Mouse (Mus musculus) MEL (cell line): ENCODE measurements at regions not wholly inside any gene's neighbourhood (a gene's known extent, or its start where the extent isn't known, plus 50 kb on each side); places are given as distances from the start of the nearest gene placed in this dataset.

Experiments used
- CHD2 ChIP-seq: IDR thresholded peaks from 2 replicates; pipeline ENCODE4 v1.6.1; 2011; ENCODE audit warnings: low read length, improper control_type of control experiment
- CTCF ChIP-seq, 3 experiments: IDR thresholded peaks in 2 of 3; conservative IDR thresholded peaks in 1 of 3; 2 replicates each; pipeline ENCODE4 v1.5.1; 2011 to 2012; ENCODE audit warnings: low read length in 3 of 3, low read depth in 2 of 3, mild to moderate bottlenecking in 2 of 3, improper control_type of control experiment in 1 of 3, inconsistent platforms in 1 of 3, mixed read lengths in 1 of 3, moderate library complexity in 1 of 3; ENCODE audit not compliant: control insufficient read depth in 1 of 3, insufficient read depth in 1 of 3, poor library complexity in 1 of 3, severe bottlenecking in 1 of 3
- E2F4 ChIP-seq: IDR thresholded peaks from 2 replicates; pipeline ENCODE4 v1.6.1; 2011; ENCODE audit warnings: low read depth, low read length, improper control_type of control experiment, borderline replicate concordance
- EP300 ChIP-seq, 2 experiments: IDR thresholded peaks; 2 replicates each; pipeline ENCODE4 v1.6.1; 2011; ENCODE audit warnings: improper control_type of control experiment in 2 of 2, low read length in 2 of 2, low read depth in 1 of 2, mild to moderate bottlenecking in 1 of 2
- GATA1 ChIP-seq: IDR thresholded peaks from 2 replicates; pipeline ENCODE4 v1.6.1; 2011; ENCODE audit warnings: low read depth, low read length, improper control_type of control experiment
- HCFC1 ChIP-seq: IDR thresholded peaks from 2 replicates; pipeline ENCODE4 v1.6.1; 2012; ENCODE audit warnings: low read depth, mild to moderate bottlenecking, inconsistent platforms, low read length, improper control_type of control experiment, moderate library complexity
- MAFK ChIP-seq: IDR thresholded peaks from 2 replicates; pipeline ENCODE4 v1.6.1; 2011; ENCODE audit warnings: low read depth, mild to moderate bottlenecking, low read length, improper control_type of control experiment, borderline replicate concordance
- MAX ChIP-seq: IDR thresholded peaks from 2 replicates; pipeline ENCODE4 v1.6.1; 2011; ENCODE audit warnings: low read length, improper control_type of control experiment
- MEF2A ChIP-seq: IDR thresholded peaks from 2 replicates; pipeline ENCODE4 v1.6.1; 2014; ENCODE audit warnings: low read depth, mild to moderate bottlenecking, inconsistent platforms, low read length, improper control_type of control experiment; ENCODE audit not compliant: poor library complexity, insufficient replicate concordance, severe bottlenecking; ENCODE audit errors: extremely low read depth
- NELFE ChIP-seq: IDR thresholded peaks from 2 replicates; pipeline ENCODE4 v1.6.1; 2011; ENCODE audit warnings: low read depth, low read length, improper control_type of control experiment
- RAD21 ChIP-seq: IDR thresholded peaks from 2 replicates; pipeline ENCODE4 v1.6.1; 2011; ENCODE audit warnings: mild to moderate bottlenecking, low read depth, low read length, improper control_type of control experiment
- USF1 ChIP-seq: IDR thresholded peaks from 2 replicates; pipeline ENCODE4 v1.6.1; 2014; ENCODE audit warnings: low read depth, mild to moderate bottlenecking, inconsistent platforms, low read length, improper control_type of control experiment, moderate library complexity
- ZC3H11A ChIP-seq: IDR thresholded peaks from 2 replicates; pipeline ENCODE4 v1.6.1; 2012; ENCODE audit warnings: low read depth, mild to moderate bottlenecking, inconsistent platforms, low read length, improper control_type of control experiment

GRCm38 (mm10) chr12:95641628-95642027 lies 50.4 kb upstream of the Flrt2 start:
- TF ChIP-seq CHD2 (no peak), CTCF (IDR thresholded peaks at IDR 0.05 in 2 of 3, conservative IDR thresholded peaks at IDR 0.05 in 1 of 3; ENCODE audit: control insufficient read depth in 1 of 3, insufficient read depth in 1 of 3, low read depth in 2 of 3, low read length in 3 of 3, poor library complexity in 1 of 3, severe bottlenecking in 1 of 3) (no peak), ZC3H11A (no peak), EP300 (IDR thresholded peaks at IDR 0.05; ENCODE audit: low read depth in 1 of 2, low read length in 2 of 2) (no peak), GATA1 (no peak), E2F4 (no peak), USF1 (no peak), NELFE (no peak), RAD21 (no peak), HCFC1 (no peak), MEF2A (no peak), MAX (no peak), MAFK (no peak)
